Mouse (Mus musculus): ENCODE measurements around the gene Tnfrsf12a. TPM values are rescaled to one million over a fixed set of nuclear protein-coding genes. Genes with fewer than 3 reads are reported as not detected.
A peak's percentile ranks its signal among the peaks of the same experiment; 100 is the strongest.

The Tnfrsf12a gene
- polyA plus RNA-seq, 1 experiment, result 10.0 TPM

GRCm38 (mm10) chr17:23699131-23700077, 22.1 kb upstream of the Tnfrsf12a start:
- H3K4me1 ChIP-seq (ENCODE audit: control insufficient read depth, insufficient read depth, low read length), result no peaks in the 10 kb centered on the region; the same call in 1 of the 2 replicates

DNA sequence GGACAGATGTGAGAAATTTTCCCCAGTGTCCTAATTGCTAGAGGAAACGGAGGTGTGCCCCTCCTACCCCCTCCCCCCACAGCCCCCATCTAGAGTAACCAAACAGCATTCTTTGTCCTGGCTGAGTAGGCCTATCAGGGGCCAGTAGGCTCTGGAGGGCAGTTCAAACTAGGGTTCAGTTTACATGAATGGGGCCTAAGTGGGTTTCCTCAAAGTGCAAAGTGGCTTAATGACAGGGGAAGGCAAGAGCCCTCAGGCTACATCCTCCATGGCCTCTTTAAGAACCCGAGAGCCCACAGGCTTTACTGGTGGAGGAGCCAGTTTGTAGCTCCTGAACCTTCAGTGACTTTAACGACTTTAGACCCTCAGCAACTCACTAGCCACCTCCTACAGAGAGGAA, 18.5 kb upstream of the Tnfrsf12a start:
- no peak for TF ChIP-seq POLR2A (IDR thresholded peaks at IDR 0.05; ENCODE audit: low read depth, low read length)
- TF ChIP-seq CTCF (conservative IDR thresholded peaks at IDR 0.05; ENCODE audit: insufficient read depth, insufficient read length, low read depth, low read length), result no peak
- Histone ChIP-seq H3K36me3 (ENCODE audit: control insufficient read depth, insufficient read depth, low read length) (no peaks in the 10 kb centered on the region), H3K27me3 (replicated peaks; ENCODE audit: control insufficient read depth, insufficient read depth, low read length) (no peaks in the 10 kb centered on the region), H3K4me3 (ENCODE audit: insufficient read depth, low read depth, low read length) (no peak overlapping the region), H3K4me1 (ENCODE audit: control insufficient read depth, insufficient read depth, low read length) (no peaks in the 10 kb centered on the region; the same call in 1 of the 2 replicates), H3K27ac (ENCODE audit: insufficient read depth, low read depth, low read length) (no peak overlapping the region)
- 71% methylated on average over 3 of the region's 3 CpGs for WGBS
- no peak for DNase-seq

More at GRCm38 (mm10) chr17:23699131-23700077, 22.1 kb upstream of the Tnfrsf12a start:
- WGBS, result under 1% methylated on average over 101 of the region's 101 CpGs
- H3K27me3 ChIP-seq (replicated peaks; ENCODE audit: control insufficient read depth, insufficient read depth, low read length), result no peaks in the 10 kb centered on the region
- TF ChIP-seq POLR2A (IDR thresholded peaks at IDR 0.05; ENCODE audit: low read depth, low read length) (no peak), CTCF (conservative IDR thresholded peaks at IDR 0.05; ENCODE audit: insufficient read depth, insufficient read length, low read depth, low read length) (no peak)
- H3K4me3 ChIP-seq (ENCODE audit: insufficient read depth, low read depth, low read length), result peak overlapping the region; percentile 52
- H3K27ac ChIP-seq (ENCODE audit: insufficient read depth, low read depth, low read length), result no peak overlapping the region
- DNase-seq, result peak; percentile 63
- H3K36me3 ChIP-seq (ENCODE audit: control insufficient read depth, insufficient read depth, low read length), result no peaks in the 10 kb centered on the region

DNA sequence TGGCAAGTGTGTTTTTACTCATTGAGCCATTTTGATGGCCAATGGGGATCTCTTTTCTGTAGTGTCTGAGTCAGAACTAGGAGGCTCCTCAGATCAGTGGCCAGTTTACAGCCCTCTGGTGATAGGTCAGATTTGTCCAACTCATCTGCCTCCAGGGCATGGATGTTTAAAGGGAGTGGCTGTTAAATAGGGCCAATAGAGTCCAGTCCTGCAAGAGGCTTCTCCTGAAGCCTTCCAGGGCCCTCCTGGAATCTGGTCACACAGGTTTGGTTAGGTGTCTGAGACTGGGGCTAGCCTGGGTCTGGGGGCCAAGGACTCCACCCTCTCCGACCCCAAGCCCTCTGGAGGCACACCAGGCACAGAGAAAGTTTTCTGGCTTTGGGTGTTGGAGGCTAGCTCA, 17.2 kb upstream of the Tnfrsf12a start:
- TF ChIP-seq POLR2A (IDR thresholded peaks at IDR 0.05; ENCODE audit: low read depth, low read length) (no peak), CTCF (conservative IDR thresholded peaks at IDR 0.05; ENCODE audit: insufficient read depth, insufficient read length, low read depth, low read length) (no peak)
- no peak for DNase-seq
- Histone ChIP-seq H3K4me1 (ENCODE audit: control insufficient read depth, insufficient read depth, low read length) (no peaks in the 10 kb centered on the region; the same call in 1 of the 2 replicates), H3K27ac (ENCODE audit: insufficient read depth, low read depth, low read length) (no peak overlapping the region), H3K4me3 (ENCODE audit: insufficient read depth, low read depth, low read length) (no peak overlapping the region), H3K36me3 (ENCODE audit: control insufficient read depth, insufficient read depth, low read length) (no peaks in the 10 kb centered on the region), H3K27me3 (replicated peaks; ENCODE audit: control insufficient read depth, insufficient read depth, low read length) (no peaks in the 10 kb centered on the region)
- 81% methylated on average over 1 of the region's 1 CpGs for WGBS

DNA sequence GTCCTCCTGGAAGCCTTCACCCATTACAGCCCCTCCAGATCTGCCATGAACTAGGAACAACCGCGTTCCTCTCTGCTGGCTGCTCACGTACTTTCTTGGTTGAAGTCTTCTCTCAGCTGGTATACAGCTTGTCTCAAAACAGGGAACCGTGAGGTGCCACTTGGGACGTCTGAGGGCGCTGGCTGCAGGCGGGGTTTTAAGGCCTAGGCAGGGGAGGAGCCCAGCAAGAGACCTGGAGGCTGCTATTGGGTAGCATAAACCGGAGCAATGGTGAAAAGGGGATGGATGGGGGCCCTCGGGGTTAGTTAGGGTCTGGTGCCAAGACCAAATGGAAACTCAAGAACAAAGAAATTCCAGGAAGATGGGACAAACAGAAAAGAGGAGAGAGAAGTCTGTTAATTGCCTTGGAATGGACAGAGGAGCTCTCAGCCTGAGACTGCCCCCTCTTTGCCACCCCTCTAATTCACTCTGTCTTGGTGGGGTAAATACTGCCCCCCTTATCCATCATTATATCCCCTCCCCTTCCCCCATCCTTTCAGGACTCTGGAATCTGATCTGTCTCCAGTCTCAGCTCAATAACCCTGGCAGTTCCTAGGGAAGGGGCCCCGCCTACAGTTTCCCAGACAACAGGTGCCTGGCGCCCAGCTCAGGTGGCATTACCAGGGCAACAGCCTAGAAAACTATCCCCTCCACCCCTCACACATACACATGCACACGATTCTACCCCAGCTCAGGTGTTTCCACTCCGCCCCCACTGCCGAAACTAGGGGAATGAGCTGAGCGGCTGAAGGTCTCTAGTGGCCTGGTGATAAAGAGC, 6.8 kb upstream of the Tnfrsf12a start, which contains the start of gene Cldn9:
Gene Cldn9, minus strand, starts transcription at position 171 of the 817 bp plus-strand sequence.
- Histone ChIP-seq H3K4me3 (ENCODE audit: insufficient read depth, low read depth, low read length) (no peak within 1 kb of the TSS), H3K4me1 (ENCODE audit: control insufficient read depth, insufficient read depth, low read length) (peaks cover 14% of the 10 kb centered on the region)

DNA sequence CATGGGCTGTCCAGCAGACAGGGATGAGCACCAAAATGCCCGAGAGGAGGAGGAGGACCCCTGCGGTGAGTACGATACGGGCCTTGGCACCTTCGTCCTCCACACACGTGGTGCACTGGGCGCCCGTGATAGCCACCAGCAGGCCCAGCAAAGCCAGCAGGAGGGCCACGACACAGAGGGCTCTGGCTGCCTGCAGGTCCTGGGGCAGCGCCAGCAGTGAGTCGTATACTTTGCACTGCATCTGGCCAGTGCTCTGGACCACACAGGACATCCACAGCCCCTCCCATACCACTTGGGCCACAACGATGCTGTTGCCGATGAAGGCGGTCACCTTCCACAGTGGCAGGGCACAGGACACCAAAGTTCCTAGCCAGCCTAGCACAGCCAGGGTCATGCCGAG, 6.0 kb upstream of the Tnfrsf12a start:
- WGBS, result 37% methylated on average over 15 of the region's 15 CpGs
- Histone ChIP-seq H3K36me3 (ENCODE audit: control insufficient read depth, insufficient read depth, low read length) (no peaks in the 10 kb centered on the region), H3K4me1 (ENCODE audit: control insufficient read depth, insufficient read depth, low read length) (peaks cover 14% of the 10 kb centered on the region), H3K27ac (ENCODE audit: insufficient read depth, low read depth, low read length) (no peak overlapping the region), H3K27me3 (replicated peaks; ENCODE audit: control insufficient read depth, insufficient read depth, low read length) (no peaks in the 10 kb centered on the region), H3K4me3 (ENCODE audit: insufficient read depth, low read depth, low read length) (no peak overlapping the region)
- DNase-seq, result no peak
- TF ChIP-seq CTCF (conservative IDR thresholded peaks at IDR 0.05; ENCODE audit: insufficient read depth, insufficient read length, low read depth, low read length) (no peak), POLR2A (IDR thresholded peaks at IDR 0.05; ENCODE audit: low read depth, low read length) (no peak)

More for the DNA sequence above, 6.8 kb upstream of the Tnfrsf12a start, which contains the start of gene Cldn9:
- peak; percentile 43 for DNase-seq
- H3K27me3 ChIP-seq (replicated peaks; ENCODE audit: control insufficient read depth, insufficient read depth, low read length), result no peaks in the 10 kb centered on the region
- no peaks in the 10 kb centered on the region for H3K36me3 ChIP-seq (ENCODE audit: control insufficient read depth, insufficient read depth, low read length)
- TF ChIP-seq CTCF (conservative IDR thresholded peaks at IDR 0.05; ENCODE audit: insufficient read depth, insufficient read length, low read depth, low read length) (no peak), POLR2A (IDR thresholded peaks at IDR 0.05; ENCODE audit: low read depth, low read length) (no peak)
- no peak within 1 kb of the TSS for H3K27ac ChIP-seq (ENCODE audit: insufficient read depth, low read depth, low read length)
- 43% methylated on average over 15 of the region's 15 CpGs for WGBS

- Histone ChIP-seq H3K36me3 (ENCODE audit: control insufficient read depth, insufficient read depth, low read length) (no peaks in the 10 kb centered on the region), H3K4me1 (ENCODE audit: control insufficient read depth, insufficient read depth, low read length) (peaks cover 14% of the 10 kb centered on the region), H3K4me3 (ENCODE audit: insufficient read depth, low read depth, low read length) (no peak overlapping the region), H3K27me3 (replicated peaks; ENCODE audit: control insufficient read depth, insufficient read depth, low read length) (no peaks in the 10 kb centered on the region), H3K27ac (ENCODE audit: insufficient read depth, low read depth, low read length) (no peak overlapping the region)
- no peak for TF ChIP-seq POLR2A (IDR thresholded peaks at IDR 0.05; ENCODE audit: low read depth, low read length)
- no peak for TF ChIP-seq CTCF (conservative IDR thresholded peaks at IDR 0.05; ENCODE audit: insufficient read depth, insufficient read length, low read depth, low read length)
- DNase-seq, result peak; percentile 61
- 63% methylated on average over 3 of the region's 3 CpGs for WGBS
These were observed 5.3 kb upstream of the Tnfrsf12a start for GRCm38 (mm10) chr17:23682530-23682929.
